Mouse (Mus musculus) kidney, adult 2 months (tissue): ENCODE results near the gene Vsig8. TPM values are rescaled to one million over a fixed set of nuclear protein-coding genes. Genes with fewer than 3 reads are reported as not detected.
A peak's percentile ranks its signal among the peaks of the same experiment; 100 is the strongest.

Experiments
- DNase-seq: peaks from one replicate; pipeline ENCODE4 v3.0.0; 2021
- H3K27ac ChIP-seq: fragments of 200-500 bp; 2 replicates; pipeline ENCODE4 v1.5.1; 2012; ENCODE audit warnings: low read depth, low read length, control low read depth, inconsistent platforms; ENCODE audit not compliant: insufficient read depth
- H3K27me3 ChIP-seq: fragments of 200-500 bp; replicated peaks from 2 replicates; pipeline ENCODE4 v1.6.1; 2012; ENCODE audit warnings: mild to moderate bottlenecking, moderate library complexity, low read length, inconsistent platforms; ENCODE audit not compliant: control insufficient read depth, insufficient read depth
- H3K36me3 ChIP-seq: fragments of 200-500 bp; 2 replicates; pipeline ENCODE4 v1.6.1; 2012; ENCODE audit warnings: mild to moderate bottlenecking, moderate library complexity, low read length, inconsistent platforms; ENCODE audit not compliant: control insufficient read depth, insufficient read depth
- H3K4me1 ChIP-seq: fragments of 200-500 bp; 2 replicates; pipeline ENCODE4 v1.6.1; 2011; ENCODE audit warnings: low read length; ENCODE audit not compliant: control insufficient read depth, insufficient read depth
- H3K4me3 ChIP-seq: fragments of 200-500 bp; 2 replicates; pipeline ENCODE4 v1.5.1; 2011; ENCODE audit warnings: mild to moderate bottlenecking, low read depth, low read length, control low read depth; ENCODE audit not compliant: insufficient read depth
- CTCF ChIP-seq: fragments of 200-500 bp; conservative IDR thresholded peaks from 2 replicates; pipeline ENCODE4 v1.5.1; 2011; ENCODE audit warnings: low read depth, mild to moderate bottlenecking, control low read depth, low read length, moderate library complexity, mixed read lengths; ENCODE audit not compliant: insufficient read depth, insufficient read length
- POLR2A ChIP-seq: fragments of 200-500 bp; IDR thresholded peaks from one replicate; pipeline ENCODE4 v1.6.1; 2011; ENCODE audit warnings: low read depth, low read length, control low read depth
- WGBS: fragments of 180-500 bp; shearing (Covaris S2); methylation state at CpG from one replicate; pipeline ENCODE4 v1.1.7; 2018; 5-methylcytosine and 5-hydroxymethylcytosine counted together
- polyA plus RNA-seq: library from polyadenylated mRNA; depleted of rRNA; stranded (reverse); fragments of >200 nt; gene quantifications from 2 replicates; pipeline ENCODE4 v1.2.3, GENCODE M21; 2012

The Vsig8 gene
- polyA plus RNA-seq, 1 experiment: 0.41 TPM

DNA sequence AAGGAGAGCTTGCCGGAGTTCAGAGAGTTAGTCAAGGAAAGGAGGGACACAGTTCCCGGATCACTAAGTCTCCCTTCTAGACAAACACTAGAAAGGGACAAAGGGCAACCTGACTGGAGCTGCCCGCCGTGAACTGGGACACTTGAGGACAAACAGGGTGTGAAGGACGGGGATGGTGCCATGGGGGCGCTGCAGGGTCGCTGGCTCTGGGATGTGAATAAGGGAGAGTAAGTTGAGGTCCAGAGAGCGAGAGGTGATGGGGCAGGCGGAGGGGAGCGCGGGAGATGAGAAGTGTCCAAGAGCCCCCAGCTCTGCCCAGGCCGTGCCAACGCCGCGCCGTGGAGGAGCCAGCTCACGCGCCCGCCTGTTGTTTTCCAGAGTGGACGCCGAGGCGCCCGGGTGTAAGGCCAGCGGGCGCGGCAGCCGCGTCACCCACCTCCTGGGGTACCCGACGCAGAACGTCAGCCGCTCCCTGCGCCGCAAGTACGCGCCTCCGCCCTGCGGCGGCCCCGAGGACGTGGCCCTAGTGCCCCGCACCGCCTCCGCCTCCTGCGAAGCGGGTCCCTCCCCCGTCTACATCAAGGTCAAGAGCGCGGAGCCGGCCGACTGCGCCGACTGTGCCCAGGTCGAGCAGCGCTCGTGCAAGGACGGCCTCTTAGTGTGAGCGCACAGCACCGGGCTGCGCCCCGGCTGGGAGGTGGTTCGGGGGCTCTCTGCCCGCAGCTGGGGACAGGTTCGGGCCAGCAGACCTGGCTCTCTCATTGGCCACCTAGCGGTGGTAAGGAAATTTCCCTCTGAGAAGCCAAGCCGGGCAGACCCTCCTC is 7.1 kb downstream of the Vsig8 start:
- no peak for TF ChIP-seq POLR2A
- peak; percentile 58; the same call in 1 of the 2 replicates for TF ChIP-seq CTCF
- peak; percentile 89 for DNase-seq
- Histone ChIP-seq H3K4me1 (peaks cover 5% of the 10 kb centered on the region), H3K27ac (peak overlapping the region; percentile 45), H3K36me3 (no peaks in the 10 kb centered on the region), H3K4me3 (peak overlapping the region; percentile 54), H3K27me3 (no peaks in the 10 kb centered on the region)
- under 1% methylated on average over 66 of the region's 66 CpGs for WGBS

DNA sequence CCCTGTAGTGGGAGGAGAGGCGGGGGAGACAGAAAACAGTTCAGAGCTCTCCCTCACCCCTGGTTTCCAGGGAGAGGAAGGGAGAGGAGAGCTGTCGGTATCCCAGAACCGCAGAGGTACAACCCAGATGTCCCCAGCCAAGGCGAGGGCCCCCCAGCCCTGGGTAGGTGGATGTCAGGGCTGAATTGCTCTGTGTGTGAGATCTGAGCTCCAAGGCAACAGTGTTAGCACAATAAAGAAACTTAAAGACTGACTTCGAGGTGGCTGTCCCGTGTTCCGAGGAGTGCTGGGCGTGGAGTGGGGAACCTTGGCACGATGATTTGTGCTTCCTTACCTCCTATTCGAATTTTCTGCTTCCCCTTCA is 7.7 kb downstream of the Vsig8 start:
- Histone ChIP-seq H3K4me1 (peaks cover 5% of the 10 kb centered on the region), H3K36me3 (no peaks in the 10 kb centered on the region), H3K27ac (no peak overlapping the region), H3K4me3 (peak overlapping the region; percentile 54), H3K27me3 (no peaks in the 10 kb centered on the region)
- TF ChIP-seq POLR2A: no peak
- TF ChIP-seq CTCF: no peak
- no peak for DNase-seq
- WGBS: 10% methylated on average over 9 of the region's 10 CpGs

DNA sequence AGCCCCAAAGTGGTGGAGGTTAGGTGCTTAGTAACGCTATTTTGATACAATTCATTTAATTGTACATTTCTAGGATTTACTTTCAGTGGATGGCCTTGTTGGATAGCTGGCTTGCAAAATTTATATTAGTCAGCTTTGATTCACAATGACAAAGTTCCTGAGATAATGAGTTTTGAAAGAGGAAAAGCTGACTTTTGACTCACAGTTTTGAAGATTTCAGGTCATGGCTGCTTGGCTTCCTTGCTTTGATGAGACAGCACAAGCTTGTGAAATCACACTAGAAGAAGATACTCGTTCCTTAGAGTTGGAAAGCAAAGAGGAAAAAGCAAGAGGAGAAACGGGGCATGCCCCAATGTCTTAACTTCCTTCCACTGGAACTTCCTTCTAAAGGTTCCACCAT is 10.4 kb downstream of the Vsig8 start:
- no peak for DNase-seq
- no peak overlapping the region for H3K4me3 ChIP-seq

DNA sequence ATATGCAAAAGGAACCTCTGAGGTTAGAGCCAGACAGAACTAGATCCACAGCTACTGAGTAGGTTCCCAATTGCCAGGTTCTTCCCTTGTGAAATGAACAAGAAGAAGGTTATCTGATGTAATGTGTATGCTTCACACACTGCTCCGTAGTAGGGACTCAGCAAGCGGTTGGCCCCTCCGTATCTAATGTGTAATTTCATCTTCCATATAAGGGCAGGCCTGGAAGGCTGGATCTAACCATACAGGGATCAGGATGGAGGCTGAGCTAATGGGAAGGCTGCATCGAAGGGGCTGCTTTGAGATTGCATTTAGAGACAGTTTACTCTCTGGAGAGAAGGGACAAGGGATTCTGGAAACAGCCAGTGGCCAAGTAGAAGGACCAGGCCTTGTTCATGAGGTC is 12.0 kb downstream of the Vsig8 start:
- H3K27ac ChIP-seq: no peak overlapping the region
- no peak for DNase-seq
- no peak overlapping the region for H3K4me3 ChIP-seq
- no peaks in the 10 kb centered on the region for H3K27me3 ChIP-seq
- H3K4me1 ChIP-seq: no peaks in the 10 kb centered on the region
- no peak for TF ChIP-seq CTCF
- no peak for TF ChIP-seq POLR2A
- no peaks in the 10 kb centered on the region for H3K36me3 ChIP-seq
- WGBS: 65% methylated on average over 4 of the region's 4 CpGs

More for the DNA sequence above, 10.4 kb downstream of the Vsig8 start:
- H3K27ac ChIP-seq: no peak overlapping the region
- WGBS: 70% methylated on average over 3 of the region's 3 CpGs
- no peaks in the 10 kb centered on the region for H3K36me3 ChIP-seq
- no peak for TF ChIP-seq POLR2A
- no peak for TF ChIP-seq CTCF
- H3K27me3 ChIP-seq: no peaks in the 10 kb centered on the region
- H3K4me1 ChIP-seq: peaks cover 5% of the 10 kb centered on the region

DNA sequence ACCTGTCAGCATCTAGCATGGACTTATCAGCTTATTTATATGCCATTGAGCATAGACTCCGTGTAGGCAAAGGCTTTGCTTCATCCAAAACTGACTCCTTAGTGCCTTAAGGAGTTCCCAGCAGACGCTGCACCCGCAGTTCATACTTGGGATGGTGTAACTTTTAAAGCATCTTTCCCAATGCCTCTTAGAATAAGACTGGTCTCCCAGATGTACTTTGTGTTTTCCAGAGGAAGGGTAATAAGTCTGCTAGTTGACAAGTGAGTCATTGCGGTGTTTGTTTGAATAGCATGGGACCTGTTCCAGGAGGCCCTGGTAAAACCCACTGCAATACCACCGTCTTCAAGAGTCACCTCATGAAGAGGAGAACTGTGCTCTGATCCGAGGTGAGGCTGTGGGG is 24.4 kb downstream of the Vsig8 start:
- Histone ChIP-seq H3K4me3 (no peak overlapping the region), H3K36me3 (no peaks in the 10 kb centered on the region), H3K27me3 (no peaks in the 10 kb centered on the region), H3K27ac (no peak overlapping the region), H3K4me1 (no peaks in the 10 kb centered on the region)
- TF ChIP-seq POLR2A: no peak
- TF ChIP-seq CTCF: no peak
- DNase-seq: no peak
- 69% methylated on average over 6 of the region's 6 CpGs for WGBS

DNA sequence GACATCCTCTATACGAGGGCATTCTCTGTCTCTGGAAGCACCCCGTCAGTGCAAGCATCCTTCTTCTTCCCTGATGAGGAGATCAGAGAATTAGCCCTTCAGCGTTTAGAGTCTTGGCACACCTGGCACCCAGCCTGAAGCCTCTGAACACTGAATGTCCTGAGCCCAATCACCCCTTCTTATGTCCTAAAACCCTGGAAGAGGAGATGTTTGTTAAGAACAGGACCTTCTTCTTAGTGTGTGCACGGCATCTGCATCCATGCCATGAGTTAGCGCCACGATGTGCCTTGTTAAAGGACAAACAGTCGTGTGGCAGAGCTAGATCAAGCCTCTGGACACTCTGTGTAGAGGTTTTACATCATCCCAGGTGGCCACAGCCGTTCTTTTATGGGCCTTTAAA is 26.7 kb downstream of the Vsig8 start:
- Histone ChIP-seq H3K27me3 (no peaks in the 10 kb centered on the region), H3K4me1 (no peaks in the 10 kb centered on the region), H3K4me3 (no peak overlapping the region), H3K27ac (no peak overlapping the region), H3K36me3 (no peaks in the 10 kb centered on the region)
- no peak for DNase-seq
- WGBS: 88% methylated on average over 8 of the region's 8 CpGs
- TF ChIP-seq POLR2A (no peak), CTCF (no peak)

DNA sequence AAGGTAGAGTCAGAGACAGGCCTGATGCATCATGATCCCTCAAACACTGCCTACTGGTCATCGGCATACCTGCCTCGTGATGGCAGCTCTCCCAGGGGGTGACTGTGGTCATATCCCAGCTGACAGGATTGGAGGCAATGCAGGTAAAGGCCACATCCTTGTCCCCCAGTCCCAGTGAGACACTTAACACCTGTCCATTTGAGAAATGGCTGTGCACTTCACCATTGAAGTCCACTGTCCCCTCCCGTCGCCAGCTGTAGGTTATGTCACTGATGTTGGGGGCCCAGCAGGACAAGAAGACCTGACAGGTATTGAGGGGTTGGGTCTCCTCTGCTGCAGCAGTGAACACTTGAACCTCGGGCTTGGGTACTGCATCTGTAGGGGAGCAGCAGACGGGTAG is 28.5 kb downstream of the Vsig8 start:
- Histone ChIP-seq H3K4me1 (no peaks in the 10 kb centered on the region), H3K27ac (no peak overlapping the region), H3K27me3 (no peaks in the 10 kb centered on the region), H3K36me3 (no peaks in the 10 kb centered on the region), H3K4me3 (no peak overlapping the region)
- WGBS: 84% methylated on average over 6 of the region's 6 CpGs
- DNase-seq: no peak
- TF ChIP-seq CTCF (no peak), POLR2A (no peak)
